Mouse (Mus musculus) kidney, postnatal 10 days (tissue): ENCODE results near the gene Rflna.

Experiments
- DNase-seq: peaks from one replicate; pipeline ENCODE4 v3.0.0; 2021; ENCODE audit warnings: mixed read lengths

Gene Rflna

DNA sequence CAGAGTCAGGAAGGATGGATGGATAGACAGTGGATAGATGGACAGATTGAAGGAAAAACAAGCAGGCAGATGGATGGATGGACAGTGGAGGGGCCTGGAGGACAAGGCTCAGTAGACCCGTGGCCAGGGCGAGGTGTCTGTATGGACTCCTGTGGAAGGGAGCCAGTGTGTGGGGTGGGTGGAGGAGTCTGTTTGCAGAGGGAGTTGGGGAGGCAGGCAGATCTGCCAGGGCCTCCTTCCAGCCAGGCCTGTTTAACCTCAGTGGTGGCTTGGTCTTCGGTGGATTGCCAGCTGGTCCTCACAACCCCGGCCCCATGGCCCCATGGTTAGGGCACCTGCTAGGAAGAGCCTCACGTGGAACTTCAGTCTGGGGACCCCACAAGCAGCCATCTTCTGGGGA is 3.9 kb downstream of the Rflna start:
- DNase-seq = no peak

- no peak for DNase-seq
These were observed 8.1 kb downstream of the Rflna start for GRCm38 (mm10) chr5:125011166-125011565.

DNA sequence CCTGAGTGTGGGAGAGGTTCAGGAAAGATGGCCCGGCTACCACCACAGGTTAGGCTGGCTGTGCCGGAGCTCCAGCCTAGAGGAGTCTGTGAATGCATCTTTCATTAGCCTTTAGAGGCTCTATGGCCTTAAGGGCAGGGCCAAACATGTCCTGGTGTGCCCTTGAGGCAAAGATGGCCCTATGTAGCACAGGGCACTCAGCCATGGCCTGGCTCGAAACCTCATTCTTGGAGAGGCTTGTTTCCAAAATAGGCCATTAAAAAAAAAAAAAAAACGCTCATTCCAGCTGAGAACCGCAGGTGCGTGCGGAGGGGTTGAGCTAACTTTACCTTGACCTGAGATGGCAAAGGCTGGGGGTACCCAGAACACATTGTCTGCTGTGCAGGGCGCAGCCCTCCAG is 8.6 kb downstream of the Rflna start:
- no peak for DNase-seq

DNA sequence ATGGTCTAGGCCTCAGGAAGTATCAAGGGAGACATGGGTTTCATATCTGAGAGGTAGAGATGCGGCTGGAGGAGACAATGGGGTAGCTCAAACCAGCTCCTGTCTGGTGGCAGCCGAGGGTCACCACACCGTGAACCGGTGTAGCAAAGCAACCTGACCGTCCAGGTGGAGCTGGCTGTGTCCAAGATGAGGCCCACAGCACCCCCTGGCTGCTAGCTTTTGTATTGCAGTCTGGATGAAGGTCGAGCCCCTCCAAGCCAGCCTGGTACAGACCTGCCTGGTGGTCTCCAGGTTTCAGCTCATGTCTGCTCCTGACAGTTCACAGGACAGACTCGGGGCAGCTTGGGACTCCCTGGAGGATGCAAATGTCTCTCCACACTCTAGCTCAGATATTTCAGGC is 11.5 kb downstream of the Rflna start:
- DNase-seq = peak; percentile 86

DNA sequence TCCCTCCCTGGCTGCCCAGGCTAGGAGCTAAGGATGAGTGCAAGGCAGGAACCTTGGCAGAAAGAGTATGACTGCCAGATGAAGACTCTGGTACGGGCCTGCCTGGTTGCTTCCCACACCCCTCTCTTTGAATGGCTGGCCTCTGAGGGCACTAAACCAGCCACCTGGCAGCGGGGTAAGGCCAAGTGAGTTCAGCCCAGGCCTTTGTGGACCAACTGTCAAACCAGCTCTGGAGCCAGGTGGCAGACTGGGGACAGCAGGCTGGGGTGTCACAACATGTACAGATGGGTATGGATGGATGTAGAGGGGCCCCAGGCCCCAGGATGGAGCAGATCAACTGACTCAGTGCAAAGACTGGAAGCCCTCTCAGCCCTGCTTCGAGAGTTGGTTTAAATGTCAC is 12.0 kb downstream of the Rflna start:
- DNase-seq = no peak

GRCm38 (mm10) chr5:125015576-125015975 is 12.6 kb downstream of the Rflna start:
- DNase-seq = no peak

DNA sequence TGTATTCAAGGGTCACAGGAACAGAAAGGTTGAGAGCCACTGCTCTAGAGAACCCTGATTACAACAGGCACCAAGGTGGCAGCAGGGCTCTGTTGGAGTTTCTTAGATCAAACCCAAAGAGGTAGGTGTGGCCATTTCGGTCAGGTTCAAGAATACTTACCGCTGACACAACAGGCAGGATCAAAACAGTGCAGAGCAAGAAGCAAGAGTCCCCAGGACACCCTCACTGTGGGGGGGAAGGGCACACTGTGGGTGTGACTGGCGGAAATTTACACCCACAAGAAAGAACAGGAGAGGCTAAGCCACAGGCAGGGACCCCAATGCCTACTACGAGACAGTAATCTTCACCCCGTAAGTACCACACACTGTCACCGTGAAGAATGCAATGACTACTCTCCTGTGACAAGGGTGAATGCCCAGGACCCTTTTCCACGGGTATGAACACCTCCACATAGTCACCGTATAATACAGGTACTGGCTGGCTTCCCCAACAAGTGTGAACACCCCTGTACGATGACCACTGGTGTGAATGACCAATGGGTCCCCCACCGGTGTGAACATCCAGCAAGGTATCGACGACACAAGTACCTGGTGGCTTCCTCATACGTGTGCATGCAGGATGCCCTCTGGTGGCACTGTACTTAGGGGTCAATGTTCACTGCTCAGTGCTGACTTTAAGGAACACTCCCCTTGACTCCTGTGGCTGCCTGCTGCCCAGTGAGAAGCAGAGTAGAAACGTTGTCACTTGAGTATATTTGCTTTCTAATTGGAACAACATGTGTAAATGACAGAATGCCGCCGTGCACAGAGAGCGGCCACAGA is 13.6 kb downstream of the Rflna start:
- no peak for DNase-seq

DNA sequence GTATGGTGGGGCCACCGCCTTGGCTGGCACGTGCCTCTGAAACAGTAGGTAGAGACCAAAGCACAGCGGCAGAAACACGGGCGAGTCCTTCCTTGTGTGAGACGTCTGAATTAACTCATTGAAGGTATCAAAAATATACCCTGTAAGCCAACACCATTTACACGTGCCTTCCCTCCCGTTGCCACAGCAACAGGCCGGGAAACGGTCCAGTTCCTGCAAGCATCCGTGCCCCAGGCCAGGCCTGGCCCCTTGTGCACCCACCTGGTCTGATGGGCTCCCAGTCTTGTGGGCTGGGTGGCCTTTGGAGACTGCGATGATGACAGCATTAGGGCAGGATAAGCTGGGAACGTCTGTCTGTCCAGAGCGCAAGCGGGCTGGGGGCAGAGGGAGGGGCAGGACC is 14.3 kb downstream of the Rflna start:
- DNase-seq = peak; percentile 54

GRCm38 (mm10) chr5:125019099-125019498 is 16.1 kb downstream of the Rflna start:
- DNase-seq = no peak

DNA sequence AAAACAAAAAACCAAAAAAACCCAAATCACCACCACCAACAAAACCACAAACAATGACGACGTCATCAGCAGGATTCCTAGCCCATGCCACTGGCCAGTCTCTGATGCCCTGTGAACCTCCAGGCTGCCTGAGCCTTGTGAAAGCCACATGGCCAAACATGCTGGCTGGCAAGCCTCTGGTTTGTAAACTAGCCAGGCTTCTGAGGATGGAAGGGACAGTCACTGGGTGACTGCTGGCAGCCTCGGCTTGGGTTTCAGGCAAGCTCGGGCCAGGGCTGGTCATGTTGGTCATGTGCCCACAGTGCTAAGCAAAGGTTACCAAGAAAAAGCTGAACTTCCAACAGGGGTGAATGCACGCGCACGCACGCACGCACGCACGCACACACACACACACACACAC is 18.3 kb downstream of the Rflna start:
- DNase-seq = no peak

DNA sequence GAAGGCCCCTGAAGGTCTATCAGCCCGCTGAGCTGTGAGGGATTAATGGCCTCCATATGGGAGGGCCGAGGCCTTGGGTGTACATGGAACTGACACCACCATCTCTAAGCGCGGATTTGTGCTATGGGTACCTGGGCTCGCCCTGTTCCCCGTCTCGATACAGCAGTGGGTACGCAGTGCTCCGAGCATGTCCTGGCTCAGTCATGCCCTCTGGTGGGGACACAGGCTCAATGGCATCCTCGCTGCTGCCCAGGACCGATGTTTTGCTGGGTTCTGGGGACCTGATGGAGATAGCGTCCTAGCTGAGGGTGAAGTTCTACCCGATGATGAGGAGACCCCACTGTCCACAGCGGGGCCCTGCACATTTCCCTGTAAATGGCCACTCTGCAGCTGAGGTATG is 21.0 kb downstream of the Rflna start:
- DNase-seq = peak; percentile 67

GRCm38 (mm10) chr5:125028371-125028770 is 25.4 kb downstream of the Rflna start:
- no peak for DNase-seq

GRCm38 (mm10) chr5:125028911-125029310 is 25.9 kb downstream of the Rflna start:
- DNase-seq = no peak

GRCm38 (mm10) chr5:125036483-125036882 is 33.5 kb downstream of the Rflna start:
- DNase-seq = no peak

DNA sequence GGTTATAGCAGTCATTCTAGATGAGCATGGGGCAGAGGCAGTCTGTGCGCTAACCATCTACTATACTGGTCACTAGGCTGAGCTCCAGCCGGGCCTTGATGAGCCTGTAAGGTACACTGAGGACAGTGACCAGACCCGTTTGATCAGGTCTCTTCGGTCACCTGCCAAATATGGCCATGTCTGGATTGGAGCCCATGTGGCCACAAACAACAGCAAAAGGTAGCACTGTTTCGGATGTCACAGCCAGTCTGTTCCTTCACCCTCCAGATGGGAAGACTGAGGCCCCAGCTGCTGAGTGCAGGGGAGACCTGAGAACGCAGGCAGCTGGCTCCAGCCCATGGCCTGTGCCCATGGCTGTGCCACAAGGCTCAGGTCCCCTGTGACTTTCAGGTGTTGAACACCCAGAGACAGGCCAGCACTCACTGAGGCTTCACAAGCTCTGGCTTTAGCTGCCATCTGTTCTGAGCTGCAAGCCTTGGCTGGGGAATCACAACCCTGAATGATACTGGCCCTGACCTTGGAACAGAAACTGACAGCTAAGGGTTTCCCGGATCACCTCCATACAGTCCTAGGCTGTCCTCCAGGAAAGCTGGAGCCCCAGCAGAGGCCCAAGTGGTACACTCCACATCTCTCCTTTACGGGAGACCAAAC is 36.5 kb downstream of the Rflna start:
- no peak for DNase-seq

- peak; percentile 88 for DNase-seq
These were observed 37.1 kb downstream of the Rflna start for GRCm38 (mm10) chr5:125040128-125040584.

- DNase-seq = no peak
These were observed 38.6 kb downstream of the Rflna start for GRCm38 (mm10) chr5:125041578-125041977.

DNA sequence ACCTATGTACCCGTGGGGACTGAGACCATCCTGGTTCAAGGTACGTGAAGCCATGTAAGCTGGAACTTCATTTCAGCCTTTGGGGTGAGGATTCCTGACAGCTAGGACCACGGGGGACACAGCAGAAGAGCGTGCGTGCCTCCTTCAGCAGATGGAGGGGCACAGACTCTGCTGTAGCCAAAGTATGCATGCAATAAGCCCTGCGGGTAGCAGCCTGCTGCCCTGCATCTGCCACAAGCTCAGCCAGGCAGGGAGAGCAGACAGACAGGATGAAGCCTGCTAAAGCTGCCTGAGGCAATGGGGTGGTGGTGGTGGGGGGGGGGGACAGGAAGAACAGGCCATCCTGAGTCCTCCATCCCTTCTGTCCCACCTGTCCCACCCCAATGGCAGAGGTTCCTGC is 40.4 kb downstream of the Rflna start:
- no peak for DNase-seq

DNA sequence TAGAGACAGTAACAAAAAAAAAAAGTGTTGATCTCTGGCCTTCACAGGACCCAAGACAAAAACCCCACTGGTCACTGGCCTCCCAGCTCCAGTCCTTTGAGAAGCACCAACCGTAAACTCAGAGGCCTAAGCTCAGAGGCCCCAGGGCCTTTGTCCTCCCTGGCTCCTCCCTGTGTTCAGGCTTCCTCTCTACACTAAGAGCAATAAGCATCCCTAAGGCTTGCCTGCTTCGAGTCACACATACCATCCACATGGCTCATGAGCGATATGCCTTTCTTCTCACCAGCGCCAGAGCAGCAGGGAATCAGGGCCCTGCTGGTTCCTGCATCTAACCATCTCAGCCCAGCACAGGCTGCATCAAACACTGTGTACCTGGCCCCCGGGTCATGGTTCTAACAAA is 42.2 kb downstream of the Rflna start:
- no peak for DNase-seq

DNA sequence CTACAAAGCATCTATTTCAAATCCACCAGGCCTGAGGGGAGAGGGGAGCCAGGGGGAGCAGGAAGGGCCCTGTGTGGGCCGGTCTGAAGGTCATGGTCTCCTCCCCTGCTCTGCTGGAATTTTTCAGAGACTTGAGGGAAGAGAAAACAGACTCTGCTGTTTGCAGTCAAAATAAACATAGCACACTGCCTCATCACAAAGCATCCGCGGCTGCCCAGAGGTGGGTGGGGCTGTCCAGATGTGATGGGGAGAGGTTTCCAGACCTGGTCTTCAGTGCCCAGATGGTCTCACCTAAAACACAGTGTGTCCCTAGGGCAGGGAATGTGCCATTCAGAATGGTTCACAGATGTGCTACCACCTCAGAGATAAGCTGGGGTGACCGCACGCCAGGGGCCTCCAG is 43.4 kb downstream of the Rflna start:
- DNase-seq = no peak

- DNase-seq = no peak
These were observed 46.5 kb downstream of the Rflna start for GRCm38 (mm10) chr5:125049481-125049880.

DNA sequence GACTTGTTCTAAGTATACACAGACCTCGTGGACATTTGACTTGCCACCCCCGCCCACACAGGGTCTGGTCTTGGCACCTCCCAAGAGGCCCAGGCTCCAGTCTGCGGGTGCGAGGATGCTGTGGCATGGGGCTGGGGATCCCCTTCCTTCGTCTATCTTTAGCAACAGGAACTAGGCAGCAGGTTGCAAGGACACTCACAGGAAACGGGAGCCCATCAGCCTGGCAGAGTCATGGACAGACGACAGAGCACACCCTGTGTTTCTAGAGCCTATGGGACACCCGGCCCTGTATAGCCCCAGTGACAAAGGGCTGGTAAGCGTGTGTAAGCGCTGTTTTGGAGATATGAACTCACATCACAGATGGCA is 49.2 kb downstream of the Rflna start:
- no peak for DNase-seq

DNA sequence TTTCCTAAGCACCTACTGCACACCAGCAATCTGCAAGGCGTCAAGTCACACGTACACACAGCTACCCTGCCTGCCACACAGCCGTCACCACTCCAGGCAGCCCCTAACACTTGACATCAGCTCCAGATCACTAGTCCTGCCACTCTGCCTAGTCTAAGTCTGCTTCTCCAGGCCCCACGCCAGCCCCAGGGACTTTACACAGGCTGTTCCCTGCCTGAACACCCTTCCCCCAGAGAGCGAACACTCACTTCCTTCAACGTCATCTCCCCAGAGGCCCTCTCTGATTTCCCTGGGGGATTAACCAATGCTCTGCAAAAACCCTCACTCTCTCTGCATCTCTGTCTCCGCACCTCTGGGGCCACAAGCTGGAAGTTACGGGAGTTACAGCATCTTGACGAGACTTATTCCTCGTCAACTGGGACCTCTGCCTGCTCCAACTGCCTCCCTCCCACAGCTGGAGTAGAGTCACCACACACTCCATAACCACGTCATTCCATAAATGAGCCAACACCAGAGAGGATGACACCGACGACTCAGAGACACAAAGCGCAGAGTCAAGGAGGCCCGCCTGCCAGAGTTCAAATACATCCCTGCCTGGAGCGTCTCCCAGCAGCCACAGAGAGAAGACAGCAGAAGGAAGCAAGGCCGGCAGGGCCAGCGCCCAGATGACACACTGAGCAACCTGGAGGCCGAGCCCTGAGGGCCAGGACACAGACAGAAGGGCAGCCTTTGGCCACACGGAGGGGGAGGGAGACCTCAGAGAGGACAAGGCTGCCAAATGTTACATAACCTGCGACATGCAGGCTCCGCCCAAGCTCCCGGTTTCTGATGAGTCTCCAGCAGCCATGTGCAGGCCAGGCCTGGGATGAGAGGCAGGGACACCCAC is 49.8 kb downstream of the Rflna start:
- DNase-seq = peak; percentile 58

DNA sequence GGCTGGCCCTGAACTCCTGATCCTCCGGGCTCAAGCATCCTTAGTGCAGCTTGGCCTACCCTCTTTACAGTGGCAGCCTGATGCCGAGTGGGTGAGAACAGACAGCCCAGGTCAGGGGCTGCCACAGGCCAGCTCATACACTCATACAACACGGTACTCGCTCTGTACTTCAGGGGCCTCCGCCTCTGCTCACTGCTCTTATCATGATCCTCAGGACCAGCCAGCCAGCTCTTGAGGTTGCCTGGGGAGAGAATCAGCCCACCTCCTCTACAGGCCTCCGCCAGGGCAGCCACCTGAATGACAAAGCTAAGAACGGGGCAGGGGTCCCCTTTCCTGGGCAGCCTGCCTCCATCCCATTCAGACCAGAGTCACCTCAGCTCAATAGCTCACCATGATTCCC is 50.6 kb downstream of the Rflna start:
- no peak for DNase-seq
